Mouse (Mus musculus): ENCODE measurements around the gene Chka. TPM values are rescaled to one million over a fixed set of nuclear protein-coding genes. Genes with fewer than 3 reads are reported as not detected.

Gene Chka
- polyA plus RNA-seq (2015; fragmentation: Nextera tagmentation; extraction: Ambion mirVana): 55.8 and 68.1 TPM in 2 replicates

GRCm38 (mm10) chr19:3851502-3851962 is at the start of gene Chka:
TSS of gene Chka (plus strand) at chr19:3851773.
- peaks cover 44% of the 10 kb centered on the region for H3K4me1 ChIP-seq

DNA sequence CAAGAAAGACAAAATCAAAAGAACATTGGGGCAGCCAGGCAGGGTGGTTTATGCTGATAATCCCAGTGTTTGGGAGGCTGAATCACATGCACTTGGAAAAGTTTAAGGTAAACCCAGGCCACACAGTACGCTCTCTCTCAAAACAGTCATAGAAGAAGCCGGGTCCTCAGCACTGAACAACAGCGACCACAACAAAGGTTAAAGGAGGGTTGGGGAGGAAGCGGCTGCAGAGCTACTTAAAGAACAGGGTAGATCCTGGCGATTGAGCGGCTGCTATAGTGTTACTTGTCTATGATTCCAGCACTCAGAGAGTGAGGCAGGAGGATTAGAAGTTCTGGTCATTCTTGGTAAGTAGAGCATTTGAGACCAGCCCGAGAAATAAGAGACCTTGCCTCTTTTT is 46.0 kb upstream of the Chka start:
- no peak overlapping the region for H3K9ac ChIP-seq
- H3K36me3 ChIP-seq: peaks cover 87% of the 10 kb centered on the region
- no peak overlapping the region for H3K4me3 ChIP-seq
- H3K27ac ChIP-seq: no peak overlapping the region
- no peaks in the 10 kb centered on the region for H3K27me3 ChIP-seq
- no peaks in the 10 kb centered on the region for H3K9me3 ChIP-seq
- WGBS: 83% methylated on average over 7 of the region's 7 CpGs
- no peak for ATAC-seq (ENCODE audit: borderline replicate concordance, extremely low read depth, low FRiP score, low TSS enrichment)
- no peaks in the 10 kb centered on the region; the same call in 1 of the 2 replicates for H3K4me1 ChIP-seq
- H3K4me2 ChIP-seq: no peak overlapping the region

More at GRCm38 (mm10) chr19:3851502-3851962, at the start of gene Chka:
- ATAC-seq (ENCODE audit: borderline replicate concordance, extremely low read depth, low FRiP score, low TSS enrichment): peak; percentile 99
- no peaks in the 10 kb centered on the region for H3K36me3 ChIP-seq
- H3K4me3 ChIP-seq: peak within 1 kb of the TSS; percentile 95
- H3K27me3 ChIP-seq: no peaks in the 10 kb centered on the region
- H3K9ac ChIP-seq: peak within 1 kb of the TSS; percentile 96
- WGBS: under 1% methylated on average over 50 of the region's 54 CpGs
- peak within 1 kb of the TSS; percentile 88 for H3K4me2 ChIP-seq
- H3K9me3 ChIP-seq: no peaks in the 10 kb centered on the region
- peak within 1 kb of the TSS; percentile 99 for H3K27ac ChIP-seq

GRCm38 (mm10) chr19:3810536-3811233 is 40.9 kb upstream of the Chka start:
- 0 out of 2 replicates have a peak, but pooled peaks have one; percentile 57 for ATAC-seq (ENCODE audit: borderline replicate concordance, extremely low read depth, low FRiP score, low TSS enrichment)
- 79% methylated on average over 10 of the region's 10 CpGs for WGBS
- H3K27ac ChIP-seq: peak overlapping the region; percentile 41

GRCm38 (mm10) chr19:3814461-3814860 is 37.1 kb upstream of the Chka start:
- Histone ChIP-seq H3K4me2 (no peak overlapping the region), H3K27ac (no peak overlapping the region), H3K27me3 (no peaks in the 10 kb centered on the region), H3K4me3 (no peak overlapping the region), H3K4me1 (peaks cover 6% of the 10 kb centered on the region; the same call in 1 of the 2 replicates), H3K9ac (no peak overlapping the region), H3K36me3 (peaks cover 41% of the 10 kb centered on the region), H3K9me3 (no peaks in the 10 kb centered on the region)
- WGBS: 85% methylated on average over 10 of the region's 10 CpGs
- ATAC-seq (ENCODE audit: borderline replicate concordance, extremely low read depth, low FRiP score, low TSS enrichment): no peak

More at GRCm38 (mm10) chr19:3810536-3811233, 40.9 kb upstream of the Chka start:
- Histone ChIP-seq H3K4me1 (peaks cover 6% of the 10 kb centered on the region; the same call in 1 of the 2 replicates), H3K9ac (no peak overlapping the region), H3K9me3 (no peaks in the 10 kb centered on the region), H3K4me3 (no peak overlapping the region), H3K36me3 (peaks cover 66% of the 10 kb centered on the region), H3K27me3 (no peaks in the 10 kb centered on the region), H3K4me2 (no peak overlapping the region)

DNA sequence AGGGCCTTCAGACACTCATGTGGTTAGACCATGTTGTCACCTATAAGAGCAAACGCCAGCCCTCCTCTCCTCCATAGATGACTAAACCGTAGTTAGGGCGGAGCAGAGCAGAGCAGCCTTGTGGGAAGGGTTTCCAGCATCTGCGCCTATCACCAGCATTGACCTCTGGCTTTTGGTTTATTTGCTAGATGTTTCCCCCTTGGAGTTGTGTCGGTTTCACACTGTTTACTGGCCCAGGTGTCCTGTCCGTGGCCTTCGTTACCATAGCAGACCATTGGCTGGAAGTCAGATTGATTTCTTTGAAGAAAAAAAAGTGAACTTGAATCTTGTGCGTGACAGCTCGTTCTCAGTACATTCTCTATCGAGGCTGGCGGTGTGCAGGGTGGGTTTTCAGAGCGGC is 35.7 kb upstream of the Chka start:
- no peak overlapping the region for H3K9ac ChIP-seq
- H3K4me3 ChIP-seq: no peak overlapping the region
- no peaks in the 10 kb centered on the region for H3K27me3 ChIP-seq
- H3K27ac ChIP-seq: no peak overlapping the region
- WGBS: 78% methylated on average over 12 of the region's 12 CpGs
- peaks cover 31% of the 10 kb centered on the region for H3K36me3 ChIP-seq
- peaks cover 6% of the 10 kb centered on the region; the same call in 1 of the 2 replicates for H3K4me1 ChIP-seq
- H3K4me2 ChIP-seq: no peak overlapping the region
- H3K9me3 ChIP-seq: no peaks in the 10 kb centered on the region
- ATAC-seq (ENCODE audit: borderline replicate concordance, extremely low read depth, low FRiP score, low TSS enrichment): no peak

DNA sequence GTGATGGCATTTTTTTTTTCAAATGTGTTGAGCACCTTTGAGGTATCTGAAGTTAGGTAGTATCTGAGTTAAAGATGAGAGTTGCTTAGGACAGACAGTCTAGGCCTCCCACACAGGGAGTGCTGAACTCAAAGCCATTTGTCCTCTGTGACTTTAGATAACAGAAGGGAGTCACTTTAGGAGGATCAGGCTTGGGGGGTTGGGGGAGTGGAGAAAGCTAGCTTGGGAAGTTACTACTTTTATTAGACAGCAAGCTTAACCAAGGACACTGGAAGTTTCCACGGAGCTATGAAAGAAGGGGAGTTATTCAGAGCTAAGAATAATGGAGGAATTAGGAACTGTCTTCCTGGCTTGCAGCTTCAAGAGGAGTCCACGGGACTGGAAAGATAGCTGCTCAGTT is 32.5 kb upstream of the Chka start:
- Histone ChIP-seq H3K4me1 (no peaks in the 10 kb centered on the region), H3K36me3 (peaks cover 27% of the 10 kb centered on the region), H3K4me2 (no peak overlapping the region), H3K27ac (no peak overlapping the region), H3K4me3 (no peak overlapping the region), H3K27me3 (no peaks in the 10 kb centered on the region), H3K9ac (no peak overlapping the region), H3K9me3 (no peaks in the 10 kb centered on the region)
- 52% methylated on average over 2 of the region's 2 CpGs for WGBS
- no peak for ATAC-seq (ENCODE audit: borderline replicate concordance, extremely low read depth, low FRiP score, low TSS enrichment)

- Histone ChIP-seq H3K9ac (no peak overlapping the region), H3K4me2 (no peak overlapping the region), H3K4me1 (no peaks in the 10 kb centered on the region), H3K36me3 (peaks cover 19% of the 10 kb centered on the region), H3K4me3 (no peak overlapping the region), H3K27ac (no peak overlapping the region), H3K27me3 (no peaks in the 10 kb centered on the region), H3K9me3 (no peaks in the 10 kb centered on the region)
- ATAC-seq (ENCODE audit: borderline replicate concordance, extremely low read depth, low FRiP score, low TSS enrichment): no peak; the same call in 1 of the 2 replicates
- WGBS: 51% methylated on average over 2 of the region's 2 CpGs
Measured at GRCm38 (mm10) chr19:3819899-3820444, 31.6 kb upstream of the Chka start.

DNA sequence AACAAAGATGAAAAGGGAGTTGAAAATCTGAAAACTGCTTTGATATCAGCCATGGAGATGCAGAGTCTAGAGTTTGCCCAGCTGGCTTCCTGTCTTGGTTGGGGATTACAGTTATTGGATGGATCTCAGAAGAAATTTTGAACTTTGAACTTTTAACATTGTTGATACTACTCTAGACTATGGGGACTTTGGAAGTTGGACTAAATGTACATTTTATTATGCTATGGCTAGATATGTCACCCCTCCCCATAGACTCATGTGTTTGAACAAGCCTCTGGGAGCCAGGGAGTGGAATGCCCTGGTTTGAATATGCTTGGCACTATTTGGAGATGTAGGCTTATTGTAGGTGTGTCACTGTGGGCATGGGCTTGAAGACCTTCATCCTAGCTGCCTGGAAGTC is 26.5 kb upstream of the Chka start:
- no peaks in the 10 kb centered on the region for H3K4me1 ChIP-seq
- no peak overlapping the region for H3K4me2 ChIP-seq
- no peak overlapping the region for H3K4me3 ChIP-seq

GRCm38 (mm10) chr19:3829863-3830262 is 21.7 kb upstream of the Chka start:
- Histone ChIP-seq H3K27ac (no peak overlapping the region), H3K9ac (no peak overlapping the region), H3K36me3 (no peaks in the 10 kb centered on the region), H3K4me2 (no peak overlapping the region), H3K4me1 (peaks cover 14% of the 10 kb centered on the region), H3K9me3 (no peaks in the 10 kb centered on the region), H3K4me3 (no peak overlapping the region), H3K27me3 (no peaks in the 10 kb centered on the region)
- ATAC-seq (ENCODE audit: borderline replicate concordance, extremely low read depth, low FRiP score, low TSS enrichment): no peak
- WGBS: 84% methylated on average over 3 of the region's 3 CpGs

More for the DNA sequence above, 26.5 kb upstream of the Chka start:
- no peak for ATAC-seq (ENCODE audit: borderline replicate concordance, extremely low read depth, low FRiP score, low TSS enrichment)
- no peak overlapping the region for H3K9ac ChIP-seq
- no peak overlapping the region for H3K27ac ChIP-seq
- H3K27me3 ChIP-seq: no peaks in the 10 kb centered on the region
- H3K36me3 ChIP-seq: no peaks in the 10 kb centered on the region
- no peaks in the 10 kb centered on the region for H3K9me3 ChIP-seq

DNA sequence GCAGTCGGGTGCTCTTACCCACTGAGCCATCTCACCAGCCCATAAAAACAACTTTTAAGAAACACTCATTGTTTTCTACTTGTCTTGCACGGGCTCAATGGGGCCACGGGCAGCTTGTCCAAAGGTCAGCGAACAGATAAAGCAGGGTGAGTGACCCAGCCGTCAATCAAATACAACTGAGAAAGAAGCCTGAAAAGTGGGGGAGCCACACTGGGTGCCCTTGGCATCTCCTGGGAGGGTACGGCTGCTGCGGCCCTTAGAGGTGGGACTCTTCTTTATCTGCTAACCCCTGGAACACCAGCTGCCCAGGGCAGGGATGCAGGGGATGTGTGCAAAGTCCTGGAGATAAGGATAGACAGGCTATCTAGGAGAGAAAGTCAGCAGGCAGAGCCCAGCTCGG is 19.9 kb upstream of the Chka start:
- H3K27ac ChIP-seq: no peak overlapping the region
- no peak overlapping the region for H3K9ac ChIP-seq
- ATAC-seq (ENCODE audit: borderline replicate concordance, extremely low read depth, low FRiP score, low TSS enrichment): no peak
- no peak overlapping the region for H3K4me3 ChIP-seq
- 65% methylated on average over 8 of the region's 8 CpGs for WGBS
- no peaks in the 10 kb centered on the region for H3K36me3 ChIP-seq
- H3K9me3 ChIP-seq: no peaks in the 10 kb centered on the region
- no peaks in the 10 kb centered on the region for H3K27me3 ChIP-seq
- H3K4me2 ChIP-seq: no peak overlapping the region
- peaks cover 14% of the 10 kb centered on the region for H3K4me1 ChIP-seq

GRCm38 (mm10) chr19:3832851-3833353 is 18.7 kb upstream of the Chka start:
- no peak overlapping the region for H3K9ac ChIP-seq
- 41% methylated on average over 4 of the region's 4 CpGs for WGBS
- peak overlapping the region; percentile 86 for H3K27ac ChIP-seq
- ATAC-seq (ENCODE audit: borderline replicate concordance, extremely low read depth, low FRiP score, low TSS enrichment): peak; percentile 89
- H3K4me1 ChIP-seq: peaks cover 14% of the 10 kb centered on the region
- no peak overlapping the region for H3K4me3 ChIP-seq
- 0 out of 2 replicates have a peak overlapping the region, but pooled peaks have one; percentile 17 for H3K4me2 ChIP-seq
- no peaks in the 10 kb centered on the region for H3K27me3 ChIP-seq
- no peaks in the 10 kb centered on the region for H3K9me3 ChIP-seq
- H3K36me3 ChIP-seq: no peaks in the 10 kb centered on the region

- WGBS: 79% methylated on average over 7 of the region's 7 CpGs
- Histone ChIP-seq H3K4me1 (peaks cover 14% of the 10 kb centered on the region), H3K9me3 (no peaks in the 10 kb centered on the region), H3K4me2 (no peak overlapping the region), H3K27ac (peak overlapping the region; percentile 86), H3K9ac (no peak overlapping the region; the same call in 1 of the 2 replicates), H3K27me3 (no peaks in the 10 kb centered on the region), H3K36me3 (no peaks in the 10 kb centered on the region), H3K4me3 (no peak overlapping the region)
- no peak for ATAC-seq (ENCODE audit: borderline replicate concordance, extremely low read depth, low FRiP score, low TSS enrichment)
Measured at GRCm38 (mm10) chr19:3834301-3834700, 17.3 kb upstream of the Chka start.

Data from lung, embryonic 15.5 days (tissue).